Mouse (Mus musculus) hindbrain, embryonic 14.5 days (tissue): ENCODE data around the gene Syt13. TPM values are rescaled to one million over a fixed set of nuclear protein-coding genes. Genes with fewer than 3 reads are reported as not detected.

Experiments
- ATAC-seq: fragments of 200-750 bp; cut with Nextera tagmentation; 2 replicates; pipeline ENCODE4 v1.8.0; 2017; ENCODE audit warnings: moderate number of reproducible peaks, mild to moderate bottlenecking, moderate TSS enrichment, moderate library complexity; ENCODE audit not compliant: low FRiP score
- DNase-seq: peaks from one replicate; pipeline ENCODE4 v3.0.0-alpha.2; 2015; ENCODE audit warnings: low spot score
- H3K27ac ChIP-seq: fragments of 300-500 bp; sonication (generic); 2 replicates; pipeline ENCODE4 v1.5.1; 2014; ENCODE audit warnings: mild to moderate bottlenecking, moderate library complexity
- H3K27me3 ChIP-seq: fragments of 300-500 bp; sonication (generic); 2 replicates; pipeline ENCODE4 v1.6.1; 2014; ENCODE audit warnings: mild to moderate bottlenecking, low read length, mixed read lengths; ENCODE audit not compliant: control insufficient read depth, insufficient read depth
- H3K36me3 ChIP-seq: fragments of 300-500 bp; sonication (generic); replicated peaks from 2 replicates; pipeline ENCODE4 v1.6.1; 2014; ENCODE audit not compliant: control insufficient read depth, insufficient read depth
- H3K4me1 ChIP-seq: fragments of 300-500 bp; sonication (generic); replicated peaks from 2 replicates; pipeline ENCODE4 v1.6.1; 2014; ENCODE audit warnings: antibody characterized with exemption, low read length, mixed read lengths; ENCODE audit not compliant: control insufficient read depth, insufficient read depth
- H3K4me2 ChIP-seq: fragments of 300-500 bp; sonication (generic); replicated peaks from 2 replicates; pipeline ENCODE4 v1.6.1; 2014; ENCODE audit warnings: mild to moderate bottlenecking, moderate library complexity
- H3K4me3 ChIP-seq: fragments of 300-500 bp; sonication (generic); replicated peaks from 2 replicates; pipeline ENCODE4 v1.5.1; 2014; ENCODE audit warnings: mild to moderate bottlenecking, low read length
- H3K9ac ChIP-seq: fragments of 300-500 bp; sonication (generic); 2 replicates; pipeline ENCODE4 v1.6.1; 2014
- H3K9me3 ChIP-seq: fragments of 300-500 bp; sonication (generic); 2 replicates; pipeline ENCODE4 v1.6.1; 2016; ENCODE audit warnings: low read length; ENCODE audit not compliant: control insufficient read depth
- WGBS: fragments of 180-500 bp; shearing (Covaris S2); extraction: QIAGEN DNeasy Blood & Tissue Kit; methylation state at CpG from one replicate; pipeline ENCODE4 v1.1.7; 2014; 5-methylcytosine and 5-hydroxymethylcytosine counted together
- polyA plus RNA-seq: library from polyadenylated mRNA; unstranded; fragments of >200 nt; fragmentation: Nextera tagmentation; extraction: Ambion mirVana; gene quantifications from 2 replicates; pipeline ENCODE4 v1.2.1, GENCODE M21; 2014

The Syt13 gene
- polyA plus RNA-seq, 1 experiment from 2014 or later, result 29.7 TPM

GRCm38 (mm10) chr2:92971069-92971468 lies 56.2 kb downstream of the Syt13 start:
- Histone ChIP-seq H3K27ac (no peak overlapping the region), H3K4me1 (peaks cover 16% of the 10 kb centered on the region; the same call in 1 of the 2 replicates), H3K9me3 (no peaks in the 10 kb centered on the region), H3K4me2 (no peak overlapping the region), H3K9ac (no peak overlapping the region), H3K36me3 (peaks cover 45% of the 10 kb centered on the region), H3K4me3 (no peak overlapping the region), H3K27me3 (no peaks in the 10 kb centered on the region)
- no peak for ATAC-seq
- no peak for DNase-seq
- WGBS, result 69% methylated on average over 9 of the region's 9 CpGs

- no peaks in the 10 kb centered on the region for H3K9me3 ChIP-seq
- H3K36me3 ChIP-seq, result peaks cover 46% of the 10 kb centered on the region
- no peak overlapping the region for H3K4me3 ChIP-seq
- H3K4me1 ChIP-seq, result peaks cover 13% of the 10 kb centered on the region; the same call in 1 of the 2 replicates
- ATAC-seq (no peak), DNase-seq (no peak)
- WGBS, result 93% methylated on average over 8 of the region's 8 CpGs
- no peak overlapping the region for H3K9ac ChIP-seq
- no peaks in the 10 kb centered on the region for H3K27me3 ChIP-seq
- H3K27ac ChIP-seq, result no peak overlapping the region
- H3K4me2 ChIP-seq, result no peak overlapping the region
Observed at GRCm38 (mm10) chr2:92971536-92971935, 56.6 kb downstream of the Syt13 start.

- peaks cover 48% of the 10 kb centered on the region for H3K36me3 ChIP-seq
- 90% methylated on average over 17 of the region's 17 CpGs for WGBS
Observed at GRCm38 (mm10) chr2:92972071-92972470, 57.2 kb downstream of the Syt13 start.

GRCm38 (mm10) chr2:92973646-92974045 lies 58.7 kb downstream of the Syt13 start:
- 97% methylated on average over 20 of the region's 20 CpGs for WGBS
- Histone ChIP-seq H3K4me1 (no peaks in the 10 kb centered on the region), H3K4me2 (no peak overlapping the region), H3K4me3 (no peak overlapping the region), H3K27me3 (no peaks in the 10 kb centered on the region), H3K27ac (no peak overlapping the region), H3K36me3 (peaks cover 49% of the 10 kb centered on the region), H3K9ac (no peak overlapping the region), H3K9me3 (no peaks in the 10 kb centered on the region)
- no peak for DNase-seq
- ATAC-seq, result no peak

More at GRCm38 (mm10) chr2:92972071-92972470, 57.2 kb downstream of the Syt13 start:
- H3K9me3 ChIP-seq, result no peaks in the 10 kb centered on the region
- H3K27ac ChIP-seq, result no peak overlapping the region
- H3K27me3 ChIP-seq, result no peaks in the 10 kb centered on the region
- no peak overlapping the region for H3K4me2 ChIP-seq
- H3K4me1 ChIP-seq, result peaks cover 8% of the 10 kb centered on the region; the same call in 1 of the 2 replicates
- H3K4me3 ChIP-seq, result no peak overlapping the region
- no peak overlapping the region for H3K9ac ChIP-seq
- ATAC-seq, result no peak
- DNase-seq, result no peak

- ATAC-seq, result no peak
- 65% methylated on average over 14 of the region's 14 CpGs for WGBS
Observed at GRCm38 (mm10) chr2:92975031-92975790, 60.3 kb downstream of the Syt13 start.

GRCm38 (mm10) chr2:92980165-92980564 lies 65.3 kb downstream of the Syt13 start:
- no peaks in the 10 kb centered on the region for H3K27me3 ChIP-seq
- no peak overlapping the region for H3K4me3 ChIP-seq
- DNase-seq (no peak), ATAC-seq (no peak)
- H3K4me1 ChIP-seq, result no peaks in the 10 kb centered on the region
- H3K27ac ChIP-seq, result no peak overlapping the region
- no peaks in the 10 kb centered on the region for H3K9me3 ChIP-seq
- H3K9ac ChIP-seq, result no peak overlapping the region
- peaks cover 28% of the 10 kb centered on the region for H3K36me3 ChIP-seq
- no peak overlapping the region for H3K4me2 ChIP-seq
- WGBS, result 92% methylated on average over 10 of the region's 10 CpGs

More at GRCm38 (mm10) chr2:92975031-92975790, 60.3 kb downstream of the Syt13 start:
- Histone ChIP-seq H3K4me3 (no peak overlapping the region), H3K27me3 (no peaks in the 10 kb centered on the region), H3K9me3 (no peaks in the 10 kb centered on the region), H3K9ac (no peak overlapping the region), H3K27ac (no peak overlapping the region), H3K4me2 (no peak overlapping the region), H3K4me1 (no peaks in the 10 kb centered on the region), H3K36me3 (peaks cover 60% of the 10 kb centered on the region)
- DNase-seq, result no peak

- Histone ChIP-seq H3K4me3 (no peak overlapping the region), H3K4me1 (0 out of 2 replicates have a peak, but pooled peaks cover under 1% of the 10 kb centered on the region), H3K4me2 (no peak overlapping the region), H3K27ac (no peak overlapping the region), H3K9me3 (no peaks in the 10 kb centered on the region), H3K9ac (no peak overlapping the region), H3K36me3 (peaks cover 26% of the 10 kb centered on the region), H3K27me3 (no peaks in the 10 kb centered on the region)
- ATAC-seq (no peak), DNase-seq (no peak)
- 82% methylated on average over 8 of the region's 8 CpGs for WGBS
Observed at GRCm38 (mm10) chr2:92982591-92983272, 67.8 kb downstream of the Syt13 start.

- Histone ChIP-seq H3K4me1 (peaks cover 5% of the 10 kb centered on the region), H3K9me3 (no peaks in the 10 kb centered on the region), H3K9ac (no peak overlapping the region), H3K4me3 (no peak overlapping the region), H3K27me3 (no peaks in the 10 kb centered on the region), H3K36me3 (peaks cover 26% of the 10 kb centered on the region), H3K27ac (no peak overlapping the region), H3K4me2 (no peak overlapping the region)
- 90% methylated on average over 4 of the region's 4 CpGs for WGBS
- ATAC-seq (no peak), DNase-seq (no peak)
Observed at GRCm38 (mm10) chr2:92983273-92983620, 68.3 kb downstream of the Syt13 start.

GRCm38 (mm10) chr2:92984321-92985108 lies 69.6 kb downstream of the Syt13 start:
- WGBS, result 85% methylated on average over 7 of the region's 7 CpGs
- Histone ChIP-seq H3K36me3 (peaks cover 18% of the 10 kb centered on the region; the same call in 1 of the 2 replicates), H3K4me2 (no peak overlapping the region), H3K27me3 (no peaks in the 10 kb centered on the region), H3K27ac (no peak overlapping the region), H3K9me3 (no peaks in the 10 kb centered on the region), H3K9ac (no peak overlapping the region), H3K4me3 (no peak overlapping the region), H3K4me1 (peaks cover 12% of the 10 kb centered on the region)
- ATAC-seq, result no peak
- no peak for DNase-seq
